ENCODE assay signal across 8 mouse cellular contexts in genomic region chr14:44988456-44989016, GRCm38 (mm10). TPM values are rescaled to one million over a fixed set of nuclear protein-coding genes. Genes with fewer than 3 reads are reported as not detected.
DNase-seq lines count a peak whose midpoint lies in the region; TF ChIP-seq lines count a peak whose summit lies in the region.

No protein-coding gene starts in this region.

- H3K4me3 ChIP-seq in ES-E14 (ENCODE audit: insufficient read depth in 1 of 2, low read depth in 1 of 2, low read length in 2 of 2, poor library complexity in 1 of 2, severe bottlenecking in 1 of 2): peak overlapping the region; percentile 30 to 60
- H3K4me3 ChIP-seq in megakaryocyte, embryonic 14.5 days (replicated peaks): peak overlapping the region; percentile 99

- H3K9ac ChIP-seq in ES-E14 (ENCODE audit: insufficient read depth, low read depth, low read length, poor library complexity, severe bottlenecking): no peak overlapping the region

- in situ Hi-C loops in ES-E14 (cut with MboI; ENCODE audit: low sequenced_read_pairs in 2 of 2, unreplicated experiment in 2 of 2): loop anchor here in 1 of 2 experiments (25.0 kb wide), 1 partner anchor 449 kb away; no protein-coding TSS in a partner anchor

- DNase-seq in adrenal gland, postnatal 10 days: peak; percentile 11
- no peak for DNase-seq in adrenal gland, postnatal 36 days
- DNase-seq in ES-E14 (ENCODE audit: low read depth, low spot score): no peak
- peak; percentile 9 for DNase-seq in gastrocnemius, postnatal 25 days
- DNase-seq in kidney, postnatal 10 days: peak; percentile 25
- DNase-seq in spleen, postnatal 36 days (ENCODE audit: low spot score in 2 of 2): peak; percentile 15 to 37
- DNase-seq in left cerebral cortex, postnatal 10 days (ENCODE audit: extremely low spot score in 1 of 2, low spot score in 2 of 2): no peak

- no peaks in the 10 kb centered on the region for H3K36me3 ChIP-seq in ES-E14 (ENCODE audit: control insufficient read depth, insufficient read depth, low read length, poor library complexity, severe bottlenecking)
- H3K36me3 ChIP-seq in megakaryocyte, embryonic 14.5 days (replicated peaks; ENCODE audit: low read length): peaks cover 22% of the 10 kb centered on the region

- no peaks in the 10 kb centered on the region for H3K27me3 ChIP-seq in megakaryocyte, embryonic 14.5 days (replicated peaks)

- H3K4me1 ChIP-seq in ES-E14 (ENCODE audit: control insufficient read depth in 2 of 2, insufficient read depth in 2 of 2, low read length in 2 of 2, poor library complexity in 1 of 2): peaks cover 7 to 13% of the 10 kb centered on the region in 2 experiments; a peak in 2 of 4 replicates
- peaks cover 73% of the 10 kb centered on the region for H3K4me1 ChIP-seq in megakaryocyte, embryonic 14.5 days

- no peak overlapping the region for H3K27ac ChIP-seq in ES-E14 (ENCODE audit: insufficient read depth, low read depth, low read length, poor library complexity, severe bottlenecking)

- H3K9me3 ChIP-seq in ES-E14 (ENCODE audit: control insufficient read depth, insufficient read depth, low read depth, low read length): no peaks in the 10 kb centered on the region
- no peaks in the 10 kb centered on the region for H3K9me3 ChIP-seq in megakaryocyte, embryonic 14.5 days

- intact Hi-C loops in left cerebral cortex, postnatal 10 days (cut with DNase I): no loop called here

TF ChIP-seq in ES-E14, 5 proteins besides CTCF, POLR2A, EP300 and RAD21:
- TF ChIP-seq CHD2 (IDR thresholded peaks at IDR 0.05; ENCODE audit: low read depth, low read length) (no peak), HCFC1 (IDR thresholded peaks at IDR 0.05; ENCODE audit: borderline replicate concordance, insufficient read depth, low read length) (no peak), MAFK (IDR thresholded peaks at IDR 0.05; ENCODE audit: insufficient read depth, low read depth, low read length) (no peak), ZNF384 (IDR thresholded peaks at IDR 0.05; ENCODE audit: low read depth, low read length) (no peak), ZC3H11A (IDR thresholded peaks at IDR 0.05; ENCODE audit: borderline replicate concordance, low read depth, low read length) (no peak)

RNA-seq across cellular contexts. Expression of gene Ptger2, which starts 0.5 kb away (rescaled TPM):
- 1 to 10 TPM; 1.3 to 1.5 TPM for total RNA-seq in adrenal gland, postnatal 10 days (2021)
- under 1 TPM; 0.59 to 0.93 TPM for total RNA-seq in adrenal gland, postnatal 36 days (2021)
- 0.18 and 0.74 TPM in 2 replicates for total RNA-seq in ES-E14 (2012; rRNA removed)
- total RNA-seq in gastrocnemius, postnatal 25 days (2021): under 1 TPM; 0.15 to 0.19 TPM
- 0.63 and 2.0 TPM in 2 replicates for polyA plus RNA-seq in megakaryocyte, embryonic 14.5 days (2012; ENCODE audit: insufficient read depth, low replicate concordance)
- total RNA-seq in left cerebral cortex, postnatal 10 days (2021): under 1 TPM; 0.57 to 0.66 TPM

Comparison
In these comparisons a context has a peak if more than half of its experiments do, and no peak if none do; other contexts are left out.
1. DNase-seq: peak in adrenal gland, postnatal 10 days (single experiment), gastrocnemius, postnatal 25 days (single experiment), kidney, postnatal 10 days (single experiment) and spleen, postnatal 36 days (2 of 2); none in adrenal gland, postnatal 36 days (0 of 2), ES-E14 (single experiment) and left cerebral cortex, postnatal 10 days (0 of 2).